Mouse (Mus musculus) megakaryocyte, embryonic 14.5 days (primary cell): ENCODE measurements around the gene Pard3. TPM values are rescaled to one million over a fixed set of nuclear protein-coding genes. Genes with fewer than 3 reads are reported as not detected.

Experiments used
- H3K27me3 ChIP-seq: replicated peaks from 2 replicates; pipeline ENCODE3; 2012; ENCODE audit warnings: inconsistent platforms
- H3K36me3 ChIP-seq: replicated peaks from 2 replicates; pipeline ENCODE3; 2012; ENCODE audit warnings: low read length, inconsistent platforms, mixed read lengths
- H3K4me1 ChIP-seq: 2 replicates; pipeline ENCODE4 v1.6.1; 2012; ENCODE audit warnings: inconsistent platforms
- H3K4me3 ChIP-seq: replicated peaks from 2 replicates; pipeline ENCODE3; 2012; ENCODE audit warnings: moderate library complexity, mild to moderate bottlenecking, inconsistent platforms
- H3K9me3 ChIP-seq: 2 replicates; pipeline ENCODE4 v1.6.1; 2012; ENCODE audit warnings: inconsistent platforms
- FLI1 ChIP-seq: IDR thresholded peaks from 2 replicates; pipeline ENCODE4 v1.6.1; 2012; ENCODE audit warnings: low read length, inconsistent platforms, mixed read lengths
- GATA1 ChIP-seq: IDR thresholded peaks from 3 replicates; pipeline ENCODE4 v1.6.1; 2012; ENCODE audit warnings: mixed read lengths, low read length, inconsistent platforms, borderline replicate concordance
- polyA plus RNA-seq: library from polyadenylated mRNA; stranded (reverse); fragments of >175 nt; gene quantifications from 2 replicates; pipeline ENCODE4 v1.2.3, GENCODE M21; 2012; ENCODE audit warnings: low replicate concordance; ENCODE audit not compliant: insufficient read depth

The Pard3 gene
- polyA plus RNA-seq, 1 experiment, result not detected

DNA sequence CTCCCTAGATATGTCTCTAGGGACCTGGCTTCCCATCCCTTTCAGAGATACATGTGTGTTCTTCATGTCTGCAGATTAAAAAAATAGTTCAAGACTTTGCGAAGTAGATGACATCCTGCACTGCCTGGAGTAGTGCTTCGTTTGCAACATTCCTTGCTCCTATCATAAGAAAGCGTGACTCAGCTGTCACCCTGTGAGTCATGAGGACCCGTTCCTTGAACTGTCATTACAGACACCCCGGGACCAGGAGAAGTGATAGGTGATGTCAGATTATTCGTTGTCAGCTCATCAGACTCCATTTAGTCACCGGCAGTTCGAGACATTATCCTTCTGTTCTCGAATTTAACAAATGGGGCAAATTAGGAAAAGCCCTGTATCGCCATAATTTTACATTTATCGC lies 180.1 kb downstream of the Pard3 start:
- Histone ChIP-seq H3K9me3 (no peaks in the 10 kb centered on the region), H3K36me3 (no peaks in the 10 kb centered on the region), H3K27me3 (no peaks in the 10 kb centered on the region), H3K4me1 (no peaks in the 10 kb centered on the region), H3K4me3 (no peak overlapping the region)
- TF ChIP-seq GATA1, result no peak
- TF ChIP-seq FLI1, result no peak

GRCm38 (mm10) chr8:127250746-127251145 lies 187.1 kb downstream of the Pard3 start:
- Histone ChIP-seq H3K4me1 (no peaks in the 10 kb centered on the region), H3K36me3 (no peaks in the 10 kb centered on the region), H3K9me3 (no peaks in the 10 kb centered on the region), H3K27me3 (no peaks in the 10 kb centered on the region), H3K4me3 (no peak overlapping the region)
- no peak for TF ChIP-seq GATA1

DNA sequence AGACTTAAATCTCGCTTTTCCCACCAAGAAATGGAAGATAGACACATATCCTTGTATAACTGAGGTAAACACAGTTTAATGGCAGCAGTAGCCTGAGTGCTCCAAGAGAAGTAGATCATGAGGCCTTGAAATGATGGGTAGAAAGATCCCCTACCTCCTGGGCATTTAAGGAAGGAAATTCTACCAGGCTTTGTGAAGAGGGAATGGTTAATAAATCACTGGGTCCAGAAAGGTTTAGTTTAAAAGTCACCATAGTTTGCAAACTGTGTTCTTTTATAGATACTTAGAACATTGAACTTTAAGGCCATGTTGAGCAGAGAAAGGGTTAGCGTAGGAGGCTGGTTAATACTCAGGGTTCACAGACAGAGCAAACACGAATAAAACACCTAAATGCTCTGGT lies 187.8 kb downstream of the Pard3 start:
- no peaks in the 10 kb centered on the region for H3K27me3 ChIP-seq
- TF ChIP-seq FLI1 (no peak), GATA1 (no peak)
- H3K4me1 ChIP-seq, result no peaks in the 10 kb centered on the region
- no peak overlapping the region for H3K4me3 ChIP-seq
- no peaks in the 10 kb centered on the region for H3K36me3 ChIP-seq
- no peaks in the 10 kb centered on the region for H3K9me3 ChIP-seq

- Histone ChIP-seq H3K36me3 (no peaks in the 10 kb centered on the region), H3K9me3 (no peaks in the 10 kb centered on the region), H3K27me3 (no peaks in the 10 kb centered on the region), H3K4me1 (no peaks in the 10 kb centered on the region), H3K4me3 (no peak overlapping the region)
- TF ChIP-seq FLI1 (no peak), GATA1 (no peak)
These were observed 188.3 kb downstream of the Pard3 start for GRCm38 (mm10) chr8:127251985-127252384.

- Histone ChIP-seq H3K36me3 (no peaks in the 10 kb centered on the region), H3K27me3 (no peaks in the 10 kb centered on the region), H3K4me3 (no peak overlapping the region), H3K9me3 (no peaks in the 10 kb centered on the region), H3K4me1 (no peaks in the 10 kb centered on the region)
- TF ChIP-seq FLI1 (no peak), GATA1 (no peak)
These were observed 190.9 kb downstream of the Pard3 start for GRCm38 (mm10) chr8:127254625-127255024.

- Histone ChIP-seq H3K4me3 (no peak overlapping the region), H3K27me3 (no peaks in the 10 kb centered on the region), H3K4me1 (no peaks in the 10 kb centered on the region), H3K36me3 (no peaks in the 10 kb centered on the region), H3K9me3 (peaks cover 7% of the 10 kb centered on the region)
- no peak for TF ChIP-seq GATA1
- no peak for TF ChIP-seq FLI1
These were observed 193.4 kb downstream of the Pard3 start for GRCm38 (mm10) chr8:127257086-127257485.

DNA sequence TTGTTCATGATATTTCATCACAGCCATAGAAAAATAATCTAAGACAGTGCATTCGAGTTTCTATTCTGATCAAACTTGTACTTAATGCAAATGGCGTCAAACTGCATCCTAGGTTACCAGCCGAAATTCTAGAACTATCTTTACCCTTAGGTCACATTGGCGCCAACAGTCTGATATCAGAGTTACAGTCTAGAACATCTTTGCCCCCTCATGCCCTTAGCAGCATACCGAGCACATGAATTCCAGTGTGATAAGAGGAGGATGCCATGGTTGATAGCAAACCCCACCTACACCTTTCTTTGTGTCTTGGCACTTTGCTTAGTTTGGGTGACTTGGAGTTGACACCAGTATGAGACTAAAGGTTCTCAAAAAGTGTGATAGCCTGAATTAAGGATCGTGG lies 197.4 kb downstream of the Pard3 start:
- Histone ChIP-seq H3K4me1 (no peaks in the 10 kb centered on the region), H3K36me3 (no peaks in the 10 kb centered on the region), H3K4me3 (no peak overlapping the region), H3K27me3 (no peaks in the 10 kb centered on the region), H3K9me3 (peaks cover 7% of the 10 kb centered on the region)
- no peak for TF ChIP-seq FLI1
- no peak for TF ChIP-seq GATA1

- no peak overlapping the region for H3K4me3 ChIP-seq
- no peaks in the 10 kb centered on the region for H3K27me3 ChIP-seq
- no peaks in the 10 kb centered on the region for H3K36me3 ChIP-seq
- TF ChIP-seq FLI1 (no peak), GATA1 (no peak)
- no peaks in the 10 kb centered on the region for H3K4me1 ChIP-seq
- peaks cover 7% of the 10 kb centered on the region for H3K9me3 ChIP-seq
These were observed 198.3 kb downstream of the Pard3 start for GRCm38 (mm10) chr8:127262026-127262425.

- Histone ChIP-seq H3K9me3 (peaks cover 7% of the 10 kb centered on the region), H3K4me1 (no peaks in the 10 kb centered on the region), H3K36me3 (no peaks in the 10 kb centered on the region), H3K4me3 (no peak overlapping the region), H3K27me3 (no peaks in the 10 kb centered on the region)
- TF ChIP-seq GATA1 (no peak), FLI1 (no peak)
These were observed 198.7 kb downstream of the Pard3 start for GRCm38 (mm10) chr8:127262436-127262835.

GRCm38 (mm10) chr8:127262926-127263325 lies 199.2 kb downstream of the Pard3 start:
- Histone ChIP-seq H3K36me3 (no peaks in the 10 kb centered on the region), H3K9me3 (peaks cover 7% of the 10 kb centered on the region), H3K4me3 (no peak overlapping the region), H3K27me3 (no peaks in the 10 kb centered on the region), H3K4me1 (no peaks in the 10 kb centered on the region)
- TF ChIP-seq FLI1, result no peak
- TF ChIP-seq GATA1, result no peak

DNA sequence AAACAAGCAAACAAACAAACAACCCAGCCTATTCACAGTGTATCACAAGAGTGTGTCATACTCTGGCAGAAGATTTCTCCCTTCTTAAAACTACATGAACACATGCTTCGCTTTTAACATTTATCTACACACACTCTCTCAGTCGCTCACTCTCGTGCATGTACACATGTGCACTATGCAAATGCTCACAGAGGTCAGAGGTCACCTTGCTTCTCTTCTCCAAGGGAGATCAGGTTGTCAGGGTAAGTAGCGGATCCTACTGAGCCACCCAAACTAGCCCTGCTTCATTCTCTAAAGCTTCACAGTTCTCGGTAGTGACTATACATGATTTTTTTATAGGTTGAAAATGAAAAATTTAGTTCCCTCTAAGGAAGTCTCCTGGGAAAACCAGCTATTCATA lies 199.8 kb downstream of the Pard3 start:
- no peaks in the 10 kb centered on the region for H3K4me1 ChIP-seq
- H3K4me3 ChIP-seq, result no peak overlapping the region
- H3K9me3 ChIP-seq, result peaks cover 7% of the 10 kb centered on the region
- H3K36me3 ChIP-seq, result no peaks in the 10 kb centered on the region
- no peak for TF ChIP-seq FLI1
- TF ChIP-seq GATA1, result no peak
- H3K27me3 ChIP-seq, result no peaks in the 10 kb centered on the region
